Mouse (Mus musculus) hindbrain, embryonic 13.5 days (tissue): ENCODE measurements around the gene Pdgfb. TPM values are rescaled to one million over a fixed set of nuclear protein-coding genes. Genes with fewer than 3 reads are reported as not detected.

Source experiments
- ATAC-seq: fragments of 200-750 bp; cut with Nextera tagmentation; 2 replicates; pipeline ENCODE4 v1.8.0; 2017; ENCODE audit warnings: moderate TSS enrichment; ENCODE audit not compliant: low FRiP score
- H3K27ac ChIP-seq: fragments of 300-500 bp; sonication (generic); 2 replicates; pipeline ENCODE4 v1.5.1; 2015; ENCODE audit warnings: inconsistent platforms, mild to moderate bottlenecking, moderate library complexity
- H3K27me3 ChIP-seq: fragments of 300-500 bp; sonication (generic); 2 replicates; pipeline ENCODE4 v1.6.1; 2015; ENCODE audit warnings: mild to moderate bottlenecking, inconsistent platforms
- H3K36me3 ChIP-seq: fragments of 300-500 bp; sonication (generic); 2 replicates; pipeline ENCODE4 v1.6.1; 2015; ENCODE audit warnings: mild to moderate bottlenecking, inconsistent platforms
- H3K4me1 ChIP-seq: fragments of 300-500 bp; sonication (generic); replicated peaks from 2 replicates; pipeline ENCODE4 v1.6.1; 2015; ENCODE audit warnings: inconsistent platforms
- H3K4me2 ChIP-seq: fragments of 300-500 bp; sonication (generic); 2 replicates; pipeline ENCODE4 v1.6.1; 2015; ENCODE audit warnings: inconsistent platforms, mild to moderate bottlenecking, moderate library complexity
- H3K4me3 ChIP-seq: fragments of 300-500 bp; sonication (generic); 2 replicates; pipeline ENCODE4 v1.5.1; 2015; ENCODE audit warnings: mild to moderate bottlenecking, inconsistent platforms
- H3K9ac ChIP-seq: fragments of 300-500 bp; sonication (generic); 2 replicates; pipeline ENCODE4 v1.6.1; 2015; ENCODE audit warnings: mild to moderate bottlenecking, inconsistent platforms
- H3K9me3 ChIP-seq: fragments of 300-500 bp; sonication (generic); 2 replicates; pipeline ENCODE4 v1.6.1; 2016; ENCODE audit warnings: inconsistent platforms
- WGBS: fragments of 180-500 bp; shearing (Covaris S2); methylation state at CpG from one replicate; pipeline ENCODE4 v1.1.7; 2015; 5-methylcytosine and 5-hydroxymethylcytosine counted together
- polyA plus RNA-seq: library from polyadenylated mRNA; unstranded; fragments of >200 nt; fragmentation: Nextera tagmentation; extraction: Ambion mirVana; gene quantifications from 2 replicates; pipeline ENCODE4 v1.2.1, GENCODE M21; 2015

Pdgfb gene
- polyA plus RNA-seq, 1 experiment from 2014 or later: 2.4 TPM

DNA sequence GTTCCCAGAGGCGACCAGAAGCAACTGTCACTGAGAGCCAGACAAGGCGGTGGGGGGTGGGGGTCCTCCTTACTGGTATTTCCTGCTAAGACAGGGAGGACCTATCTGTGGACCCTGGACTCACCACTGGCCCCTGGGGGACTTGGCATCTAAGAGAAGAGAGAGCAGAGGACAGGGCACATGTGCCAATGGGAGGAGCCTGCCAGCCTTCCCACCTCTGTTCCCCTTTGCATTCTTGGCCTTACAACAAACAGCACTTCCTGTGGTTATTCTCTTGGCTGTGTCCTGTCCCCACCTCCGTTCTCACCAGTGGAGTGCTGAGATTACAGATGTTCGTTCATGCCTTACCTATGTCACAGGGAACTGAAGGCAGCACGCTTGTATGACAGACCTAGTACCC lies 14.1 kb upstream of the Pdgfb start:
- 76% methylated on average over 5 of the region's 5 CpGs for WGBS
- no peak overlapping the region for H3K4me3 ChIP-seq
- H3K9me3 ChIP-seq: no peaks in the 10 kb centered on the region
- no peak overlapping the region for H3K27ac ChIP-seq
- 0 out of 2 replicates have a peak, but pooled peaks cover 4% of the 10 kb centered on the region for H3K27me3 ChIP-seq
- no peak overlapping the region for H3K9ac ChIP-seq
- H3K36me3 ChIP-seq: no peaks in the 10 kb centered on the region
- peaks cover 29% of the 10 kb centered on the region for H3K4me1 ChIP-seq
- ATAC-seq: no peak
- H3K4me2 ChIP-seq: no peak overlapping the region

DNA sequence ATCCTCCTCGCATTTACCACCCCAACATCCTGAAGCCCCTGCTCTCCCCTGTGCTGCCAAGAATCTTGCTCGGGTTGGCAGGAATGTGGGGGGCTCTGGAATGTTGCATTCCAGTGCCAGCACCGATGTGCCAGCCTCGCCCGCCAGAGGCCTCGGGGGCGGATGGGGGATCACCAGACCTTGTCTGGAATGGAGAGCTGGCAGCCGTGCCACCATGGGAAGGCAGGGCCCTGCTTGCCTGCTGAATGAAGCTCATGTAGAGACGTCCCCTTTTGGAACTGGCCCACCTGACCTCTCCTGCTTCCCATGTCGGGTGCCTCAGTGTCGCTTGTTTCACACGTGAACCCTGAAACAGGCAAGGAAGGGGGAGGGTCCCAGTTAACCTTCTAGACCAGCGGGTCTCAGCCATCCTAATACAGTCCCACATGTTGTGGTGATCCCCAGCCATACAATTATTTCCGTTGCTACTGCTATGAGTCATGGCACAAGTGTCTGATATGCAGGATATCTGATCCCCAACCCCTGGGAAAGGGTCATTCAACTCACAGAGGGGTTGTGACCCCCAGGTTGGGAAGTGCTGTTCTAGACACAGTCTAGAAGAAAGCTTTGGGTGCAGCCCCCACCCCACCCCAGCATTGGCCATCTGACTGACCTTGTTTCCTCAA lies 12.0 kb upstream of the Pdgfb start:
- Histone ChIP-seq H3K9ac (no peak overlapping the region), H3K27me3 (peaks cover 12% of the 10 kb centered on the region; the same call in 1 of the 2 replicates), H3K4me3 (no peak overlapping the region), H3K36me3 (no peaks in the 10 kb centered on the region), H3K27ac (no peak overlapping the region), H3K4me1 (peaks cover 29% of the 10 kb centered on the region), H3K4me2 (no peak overlapping the region), H3K9me3 (no peaks in the 10 kb centered on the region)
- 76% methylated on average over 14 of the region's 14 CpGs for WGBS
- ATAC-seq: no peak

GRCm38 (mm10) chr15:80026061-80026460 lies 11.3 kb upstream of the Pdgfb start:
- Histone ChIP-seq H3K27ac (no peak overlapping the region), H3K36me3 (no peaks in the 10 kb centered on the region), H3K9ac (no peak overlapping the region), H3K4me2 (no peak overlapping the region), H3K27me3 (peaks cover 13% of the 10 kb centered on the region; the same call in 1 of the 2 replicates), H3K4me1 (peaks cover 29% of the 10 kb centered on the region), H3K9me3 (no peaks in the 10 kb centered on the region), H3K4me3 (no peak overlapping the region)
- ATAC-seq: no peak
- 67% methylated on average over 5 of the region's 5 CpGs for WGBS

- Histone ChIP-seq H3K27ac (no peak overlapping the region), H3K36me3 (no peaks in the 10 kb centered on the region), H3K9ac (no peak overlapping the region), H3K9me3 (no peaks in the 10 kb centered on the region), H3K4me1 (peaks cover 29% of the 10 kb centered on the region), H3K4me2 (no peak overlapping the region), H3K27me3 (peaks cover 13% of the 10 kb centered on the region; the same call in 1 of the 2 replicates), H3K4me3 (no peak overlapping the region)
- no peak for ATAC-seq
- 40% methylated on average over 7 of the region's 7 CpGs for WGBS
Observed at GRCm38 (mm10) chr15:80025615-80026014, 10.8 kb upstream of the Pdgfb start.

DNA sequence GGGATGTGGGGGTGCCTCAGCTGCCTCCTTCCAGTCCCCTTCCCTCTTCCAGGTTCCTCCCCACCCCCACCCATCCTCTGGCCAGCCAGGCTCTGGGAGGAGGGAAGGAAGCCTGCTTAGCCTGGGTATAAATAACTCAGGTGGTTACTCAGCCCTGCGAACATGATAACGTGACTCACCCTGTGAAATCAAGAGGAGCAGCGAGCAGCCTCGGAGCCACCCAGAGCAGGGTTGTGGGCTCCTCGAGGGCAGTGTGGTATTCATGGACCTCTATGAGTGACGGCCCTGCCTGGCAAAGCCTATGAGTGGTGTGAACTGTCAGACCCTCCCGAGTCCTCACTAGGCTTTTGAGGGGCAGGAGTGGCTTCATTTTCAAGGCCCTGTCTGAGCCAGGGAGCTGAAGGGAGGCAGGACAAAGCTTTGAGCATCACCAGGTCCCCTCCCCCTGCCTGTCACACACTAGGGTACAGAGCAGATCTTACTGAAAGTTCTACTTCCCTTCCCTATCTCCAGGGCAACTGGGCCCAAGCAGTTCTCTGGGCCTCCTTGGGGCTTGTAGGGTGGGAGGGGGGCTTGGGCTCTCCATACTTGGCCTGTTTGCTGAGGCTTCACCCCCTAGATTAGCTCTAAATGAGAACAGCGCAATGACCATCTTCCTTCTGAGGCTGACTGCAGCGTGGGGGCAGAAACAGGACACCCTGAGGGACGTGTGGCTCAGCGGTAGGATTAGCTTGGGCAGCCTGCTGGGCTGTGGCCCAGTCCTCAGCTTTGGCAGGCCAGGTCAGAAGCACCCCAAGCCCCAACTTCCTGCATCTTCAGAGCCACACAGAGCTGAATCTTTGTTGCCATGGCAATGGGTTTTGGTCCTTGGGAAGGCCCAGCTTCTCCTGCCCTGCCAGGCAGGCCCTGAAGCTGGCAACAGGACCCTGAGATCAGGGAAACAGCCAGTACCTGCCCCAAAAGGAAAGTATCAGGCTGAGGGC lies 9.8 kb upstream of the Pdgfb start:
- H3K36me3 ChIP-seq: no peaks in the 10 kb centered on the region
- H3K4me3 ChIP-seq: no peak overlapping the region
- ATAC-seq: no peak
- peaks cover 13% of the 10 kb centered on the region; the same call in 1 of the 2 replicates for H3K27me3 ChIP-seq
- H3K9ac ChIP-seq: peak overlapping the region; percentile 46
- peaks cover 33% of the 10 kb centered on the region for H3K4me1 ChIP-seq
- no peaks in the 10 kb centered on the region for H3K9me3 ChIP-seq
- peak overlapping the region; percentile 48; the same call in 1 of the 2 replicates for H3K27ac ChIP-seq
- 43% methylated on average over 11 of the region's 11 CpGs for WGBS
- H3K4me2 ChIP-seq: no peak overlapping the region

GRCm38 (mm10) chr15:80020516-80020915 lies 5.7 kb upstream of the Pdgfb start:
- H3K9me3 ChIP-seq: no peaks in the 10 kb centered on the region
- H3K4me3 ChIP-seq: no peak overlapping the region
- H3K36me3 ChIP-seq: no peaks in the 10 kb centered on the region
- no peak overlapping the region for H3K9ac ChIP-seq
- 69% methylated on average over 4 of the region's 4 CpGs for WGBS
- no peak for ATAC-seq
- H3K4me2 ChIP-seq: no peak overlapping the region
- peaks cover 29% of the 10 kb centered on the region for H3K27me3 ChIP-seq
- no peak overlapping the region for H3K27ac ChIP-seq
- H3K4me1 ChIP-seq: peaks cover 20% of the 10 kb centered on the region

GRCm38 (mm10) chr15:80019625-80020024 lies 4.8 kb upstream of the Pdgfb start:
- H3K4me1 ChIP-seq: peaks cover 18% of the 10 kb centered on the region
- WGBS: 67% methylated on average over 4 of the region's 4 CpGs
- no peak overlapping the region for H3K4me2 ChIP-seq
- peaks cover 38% of the 10 kb centered on the region for H3K27me3 ChIP-seq
- no peaks in the 10 kb centered on the region for H3K9me3 ChIP-seq
- ATAC-seq: no peak
- no peak overlapping the region for H3K4me3 ChIP-seq
- H3K9ac ChIP-seq: no peak overlapping the region
- no peak overlapping the region for H3K27ac ChIP-seq
- no peaks in the 10 kb centered on the region for H3K36me3 ChIP-seq

GRCm38 (mm10) chr15:80019220-80019619 lies 4.4 kb upstream of the Pdgfb start:
- Histone ChIP-seq H3K27ac (no peak overlapping the region), H3K9me3 (no peaks in the 10 kb centered on the region), H3K9ac (no peak overlapping the region), H3K27me3 (peaks cover 42% of the 10 kb centered on the region), H3K36me3 (no peaks in the 10 kb centered on the region), H3K4me2 (no peak overlapping the region), H3K4me1 (peaks cover 18% of the 10 kb centered on the region), H3K4me3 (no peak overlapping the region)
- ATAC-seq: no peak
- 82% methylated on average over 7 of the region's 7 CpGs for WGBS

GRCm38 (mm10) chr15:80016563-80017301 lies 2.0 kb upstream of the Pdgfb start:
- no peak for ATAC-seq
- 92% methylated on average over 9 of the region's 9 CpGs for WGBS
- no peak overlapping the region for H3K27ac ChIP-seq
- H3K36me3 ChIP-seq: no peaks in the 10 kb centered on the region
- H3K4me3 ChIP-seq: no peak overlapping the region
- peaks cover 40% of the 10 kb centered on the region for H3K4me1 ChIP-seq
- peaks cover 56% of the 10 kb centered on the region for H3K27me3 ChIP-seq
- no peak overlapping the region for H3K4me2 ChIP-seq
- H3K9me3 ChIP-seq: no peaks in the 10 kb centered on the region
- H3K9ac ChIP-seq: no peak overlapping the region

- Histone ChIP-seq H3K9me3 (no peaks in the 10 kb centered on the region), H3K4me3 (peak overlapping the region; percentile 69), H3K9ac (peak overlapping the region; percentile 86), H3K4me1 (peaks cover 49% of the 10 kb centered on the region), H3K36me3 (no peaks in the 10 kb centered on the region), H3K27ac (no peak overlapping the region), H3K27me3 (peaks cover 70% of the 10 kb centered on the region), H3K4me2 (peak overlapping the region; percentile 91)
- no peak for ATAC-seq
- WGBS: 63% methylated on average over 7 of the region's 7 CpGs
Observed at GRCm38 (mm10) chr15:80015211-80015952, 605 bp upstream of the Pdgfb start.

DNA sequence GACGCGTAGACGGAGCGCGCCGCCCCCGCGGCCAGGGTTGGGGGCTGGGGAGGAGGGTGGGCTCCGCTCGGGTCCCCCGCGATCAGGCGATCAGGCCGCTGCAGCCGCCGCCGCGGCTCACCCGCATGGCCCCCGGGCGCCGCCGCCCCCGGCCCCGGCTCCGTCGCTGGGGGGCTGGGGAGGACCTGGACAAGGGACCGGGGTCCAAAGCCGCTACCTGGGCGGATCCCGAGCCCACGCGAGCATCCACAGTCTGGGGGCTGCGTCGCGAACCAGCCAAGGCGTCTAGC lies 801 bp downstream of the Pdgfb start:
- H3K4me3 ChIP-seq: peak overlapping the region; percentile 69
- WGBS: under 1% methylated on average over 31 of the region's 37 CpGs
- no peak for ATAC-seq
- peak overlapping the region; percentile 86 for H3K9ac ChIP-seq
- no peaks in the 10 kb centered on the region for H3K36me3 ChIP-seq
- H3K4me2 ChIP-seq: peak overlapping the region; percentile 91
- peaks cover 48% of the 10 kb centered on the region for H3K4me1 ChIP-seq
- H3K9me3 ChIP-seq: no peaks in the 10 kb centered on the region
- peaks cover 78% of the 10 kb centered on the region for H3K27me3 ChIP-seq
- H3K27ac ChIP-seq: peak overlapping the region; percentile 76; the same call in 1 of the 2 replicates
